ENCODE assay signal across 8 mouse cellular contexts in genomic region chr16:90052905-90053519, GRCm38 (mm10).
DNase-seq lines count a peak whose midpoint lies in the region; ATAC-seq and TF ChIP-seq lines count a peak whose summit lies in the region.

No protein-coding gene starts in this region.

- H3K27me3 ChIP-seq in lung, postnatal 0 days (replicated peaks; ENCODE audit: insufficient read depth, low read length), result no peaks in the 10 kb centered on the region
- H3K27me3 ChIP-seq in forebrain, embryonic 12.5 days, result no peaks in the 10 kb centered on the region
- H3K27me3 ChIP-seq in limb, embryonic 13.5 days, result no peaks in the 10 kb centered on the region

- no peak for TF ChIP-seq EP300 in lung, postnatal 0 days (IDR thresholded peaks at IDR 0.05)

- no peak overlapping the region for H3K27ac ChIP-seq in lung, postnatal 0 days (ENCODE audit: low read length)
- H3K27ac ChIP-seq in forebrain, embryonic 12.5 days, result no peak overlapping the region
- H3K27ac ChIP-seq in limb, embryonic 13.5 days, result no peak overlapping the region

- H3K9ac ChIP-seq in lung, postnatal 0 days (replicated peaks; ENCODE audit: low read depth), result no peak overlapping the region
- no peak overlapping the region for H3K9ac ChIP-seq in forebrain, embryonic 12.5 days
- H3K9ac ChIP-seq in limb, embryonic 13.5 days, result no peak overlapping the region

- H3K4me2 ChIP-seq in lung, postnatal 0 days (replicated peaks; ENCODE audit: low read depth, low read length), result no peak overlapping the region
- no peak overlapping the region for H3K4me2 ChIP-seq in forebrain, embryonic 12.5 days
- no peak overlapping the region for H3K4me2 ChIP-seq in limb, embryonic 13.5 days (replicated peaks)

- peak; percentile 44 for TF ChIP-seq CTCF in lung, postnatal 0 days (IDR thresholded peaks at IDR 0.05)

- 72% methylated on average over 14 of the region's 14 CpGs for WGBS in lung, postnatal 0 days
- WGBS in forebrain, embryonic 12.5 days, result 77% methylated on average over 14 of the region's 14 CpGs
- WGBS in limb, embryonic 13.5 days, result 77% methylated on average over 14 of the region's 14 CpGs

- H3K9me3 ChIP-seq in lung, postnatal 0 days (ENCODE audit: low read length), result no peaks in the 10 kb centered on the region
- no peaks in the 10 kb centered on the region for H3K9me3 ChIP-seq in forebrain, embryonic 12.5 days
- H3K9me3 ChIP-seq in limb, embryonic 13.5 days, result no peaks in the 10 kb centered on the region

- H3K4me3 ChIP-seq in lung, postnatal 0 days (ENCODE audit: low read depth, low read length), result no peak overlapping the region
- H3K4me3 ChIP-seq in forebrain, embryonic 12.5 days (replicated peaks), result no peak overlapping the region
- no peak overlapping the region for H3K4me3 ChIP-seq in limb, embryonic 13.5 days

- H3K4me1 ChIP-seq in lung, postnatal 0 days (ENCODE audit: insufficient read depth, low read depth, low read length), result no peaks in the 10 kb centered on the region
- H3K4me1 ChIP-seq in forebrain, embryonic 12.5 days, result peaks cover 12% of the 10 kb centered on the region
- H3K4me1 ChIP-seq in limb, embryonic 13.5 days, result peaks cover 10% of the 10 kb centered on the region; the same call in 1 of the 2 replicates

- ATAC-seq in lung, postnatal 0 days, result peak; percentile 55
- ATAC-seq in forebrain, embryonic 12.5 days (ENCODE audit: low FRiP score), result peak; percentile 46; the same call in 1 of the 2 replicates
- ATAC-seq in limb, embryonic 13.5 days (ENCODE audit: low FRiP score, low read depth), result 0 out of 2 replicates have a peak, but pooled peaks have one; percentile 32

- no peaks in the 10 kb centered on the region for H3K36me3 ChIP-seq in lung, postnatal 0 days (ENCODE audit: insufficient read depth, low read length)
- H3K36me3 ChIP-seq in forebrain, embryonic 12.5 days (replicated peaks), result peaks cover 6% of the 10 kb centered on the region; the same call in 1 of the 2 replicates
- peaks cover 9% of the 10 kb centered on the region for H3K36me3 ChIP-seq in limb, embryonic 13.5 days

- peak; percentile 39 for DNase-seq in lung, postnatal 0 days (ENCODE audit: low spot score)
- DNase-seq in lung, postnatal 36 days, result no peak
- DNase-seq in retina, postnatal 1 day, result peak; percentile 88
- no peak for DNase-seq in spleen, postnatal 4 days (ENCODE audit: low spot score in 2 of 2)
- no peak for DNase-seq in adrenal gland, adult 8-10 months
- no peak for DNase-seq in urinary bladder, postnatal 36 days (ENCODE audit: low spot score in 2 of 2)

Comparison
In these comparisons a context has a peak if more than half of its experiments do, and no peak if none do; other contexts are left out.
1. DNase-seq: peak in lung, postnatal 0 days (single experiment) and retina, postnatal 1 day (single experiment); none in lung, postnatal 36 days (single experiment), spleen, postnatal 4 days (0 of 2), adrenal gland, adult 8-10 months (single experiment) and urinary bladder, postnatal 36 days (0 of 2).
2. Peak in every context shown above with its lines, with median percentiles within 50 percentile points of each other: ATAC-seq.